ENCODE assay signal across 1 mouse cellular context in the genomic region with DNA sequence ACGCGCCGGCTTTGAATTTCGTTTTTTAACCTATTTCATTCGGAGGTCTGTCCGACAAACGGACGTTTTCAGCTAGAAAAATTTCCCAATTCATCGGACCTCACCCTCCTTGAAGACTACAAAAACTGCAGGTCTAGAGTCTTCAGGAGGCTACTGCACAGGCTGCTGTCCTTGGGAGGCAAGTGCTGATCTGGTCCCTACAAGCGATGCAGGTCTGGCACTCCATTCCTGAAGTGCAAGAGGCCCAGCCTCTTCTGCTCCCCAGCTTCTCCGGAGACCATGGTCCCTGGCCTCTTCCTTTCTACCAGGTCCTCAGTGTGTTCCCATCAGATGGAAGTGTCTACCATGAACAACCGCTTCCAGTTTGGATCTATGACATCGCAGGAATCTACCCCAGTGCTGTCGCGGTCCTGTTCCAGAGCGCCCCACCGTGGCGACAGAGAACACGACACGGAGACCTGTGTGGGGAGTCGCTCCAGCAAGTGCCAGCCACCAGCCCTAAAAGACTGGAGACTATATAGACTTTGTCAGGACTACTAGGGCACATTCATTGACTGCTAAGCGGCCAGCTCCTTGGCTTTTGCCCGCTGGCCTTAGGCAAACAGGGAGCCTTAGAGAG.
A peak's percentile ranks its signal among the peaks of the same experiment; 100 is the strongest.
TF ChIP-seq lines count a peak whose summit lies in the region.

No protein-coding gene starts in this region.

TF ChIP-seq in CH12.LX, 34 proteins besides CTCF, POLR2A, EP300 and RAD21:
- TF ChIP-seq SMC3 (IDR thresholded peaks at IDR 0.05; ENCODE audit: low read depth, low read length): peak; percentile 14; the same call in 1 of the 2 replicates
